Mouse (Mus musculus) lung, embryonic 14.5 days (tissue): Measurements from ENCODE around the gene Col20a1. TPM values are rescaled to one million over a fixed set of nuclear protein-coding genes. Genes with fewer than 3 reads are reported as not detected.

Experiments
- ATAC-seq: fragments of 200-750 bp; cut with Nextera tagmentation; 2 replicates; pipeline ENCODE4 v1.8.0; 2017; ENCODE audit warnings: mild to moderate bottlenecking, moderate TSS enrichment, moderate library complexity; ENCODE audit not compliant: insufficient read depth
- DNase-seq: peaks from one replicate; pipeline ENCODE4 v3.0.0-alpha.2; 2015
- H3K27ac ChIP-seq: fragments of 300-500 bp; sonication (generic); 2 replicates; pipeline ENCODE4 v1.5.1; 2014; ENCODE audit warnings: low read depth, mild to moderate bottlenecking, moderate library complexity
- H3K27me3 ChIP-seq: fragments of 300-500 bp; sonication (generic); 2 replicates; pipeline ENCODE4 v1.6.1; 2014; ENCODE audit warnings: low read length, control low read depth; ENCODE audit not compliant: insufficient read depth
- H3K36me3 ChIP-seq: fragments of 300-500 bp; sonication (generic); 2 replicates; pipeline ENCODE4 v1.6.1; 2014; ENCODE audit warnings: control low read depth; ENCODE audit not compliant: insufficient read depth
- H3K4me1 ChIP-seq: fragments of 300-500 bp; sonication (generic); 2 replicates; pipeline ENCODE4 v1.6.1; 2014; ENCODE audit warnings: antibody characterized with exemption, control low read depth; ENCODE audit not compliant: insufficient read depth
- H3K4me2 ChIP-seq: fragments of 300-500 bp; sonication (generic); 2 replicates; pipeline ENCODE4 v1.6.1; 2014; ENCODE audit warnings: mild to moderate bottlenecking
- H3K4me3 ChIP-seq: fragments of 300-500 bp; sonication (generic); 2 replicates; pipeline ENCODE4 v1.5.1; 2014; ENCODE audit warnings: low read depth, low read length
- H3K9ac ChIP-seq: fragments of 300-500 bp; sonication (generic); 2 replicates; pipeline ENCODE4 v1.6.1; 2014
- H3K9me3 ChIP-seq: fragments of 300-500 bp; sonication (generic); 2 replicates; pipeline ENCODE4 v1.6.1; 2016; ENCODE audit warnings: low read depth, low read length, control low read depth
- CTCF ChIP-seq: IDR thresholded peaks from 2 replicates; pipeline ENCODE4 v1.5.1; 2016; ENCODE audit warnings: antibody characterized with exemption, low read depth
- WGBS: fragments of 180-500 bp; shearing (Covaris S2); extraction: QIAGEN DNeasy Blood & Tissue Kit; methylation state at CpG from one replicate; pipeline ENCODE4 v1.1.7; 2014; 5-methylcytosine and 5-hydroxymethylcytosine counted together
- polyA plus RNA-seq: library from polyadenylated mRNA; unstranded; fragments of >200 nt; fragmentation: Nextera tagmentation; extraction: Ambion mirVana; gene quantifications from 2 replicates; pipeline ENCODE4 v1.2.1, GENCODE M21; 2014

The Col20a1 gene
- polyA plus RNA-seq, 1 experiment from 2014 or later, result 0.17 TPM

DNA sequence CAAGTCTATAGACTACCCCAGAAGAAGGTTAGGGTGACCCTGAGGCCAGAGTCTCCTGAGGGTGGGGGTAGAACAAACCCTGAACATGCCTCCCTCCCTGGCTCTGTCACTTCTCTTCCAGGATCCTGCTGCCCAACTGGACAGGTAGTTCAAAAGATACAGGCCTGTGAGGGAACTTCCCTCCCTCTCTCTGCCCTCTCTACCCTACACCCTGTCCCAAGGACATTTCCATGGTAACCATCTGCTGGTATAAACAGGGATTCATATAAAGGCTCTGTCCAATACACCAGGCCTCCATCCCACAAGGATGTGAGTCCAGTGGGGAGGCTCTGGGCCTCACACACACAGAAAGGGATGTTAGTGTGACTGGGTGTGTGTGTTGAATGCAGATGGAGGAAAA is 56.0 kb downstream of the Col20a1 start:
- Histone ChIP-seq H3K9ac (no peak overlapping the region), H3K9me3 (no peaks in the 10 kb centered on the region), H3K27me3 (peaks cover 36% of the 10 kb centered on the region), H3K4me3 (no peak overlapping the region), H3K36me3 (no peaks in the 10 kb centered on the region), H3K4me1 (no peaks in the 10 kb centered on the region), H3K4me2 (no peak overlapping the region), H3K27ac (no peak overlapping the region)
- ATAC-seq, result no peak
- no peak for TF ChIP-seq CTCF
- DNase-seq, result no peak

DNA sequence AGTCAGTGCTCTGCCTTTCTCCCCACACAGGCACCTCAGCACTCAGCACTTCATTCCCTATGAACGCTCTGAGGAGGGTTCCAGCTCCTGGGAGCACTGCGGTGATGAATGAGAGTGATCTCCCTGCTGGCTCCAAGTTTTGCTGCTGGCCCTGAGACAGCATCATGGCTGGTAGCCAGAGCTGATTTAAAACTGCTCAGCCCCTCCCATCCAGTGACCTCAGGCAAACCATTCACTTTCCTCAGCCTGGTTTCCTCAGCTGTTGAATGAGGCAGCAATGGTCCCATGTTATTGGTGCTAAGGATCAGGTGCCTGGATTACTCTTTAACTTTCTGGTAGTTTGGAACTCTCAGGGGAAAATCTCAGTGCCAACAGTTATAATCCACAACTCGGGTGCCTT is 57.1 kb downstream of the Col20a1 start, which contains the start of gene Chrna4:
TSS of gene Chrna4 (minus strand) at position 110 of the 400 bp plus-strand sequence.
- Histone ChIP-seq H3K4me1 (no peaks in the 10 kb centered on the region), H3K27ac (no peak within 1 kb of the TSS), H3K4me3 (no peak within 1 kb of the TSS), H3K9me3 (no peaks in the 10 kb centered on the region), H3K27me3 (peaks cover 25% of the 10 kb centered on the region), H3K4me2 (no peak within 1 kb of the TSS), H3K9ac (no peak within 1 kb of the TSS), H3K36me3 (no peaks in the 10 kb centered on the region)
- DNase-seq, result peak; percentile 79
- WGBS, result 38% methylated on average over 3 of the region's 3 CpGs
- TF ChIP-seq CTCF, result no peak
- ATAC-seq, result no peak; the same call in 1 of the 2 replicates

DNA sequence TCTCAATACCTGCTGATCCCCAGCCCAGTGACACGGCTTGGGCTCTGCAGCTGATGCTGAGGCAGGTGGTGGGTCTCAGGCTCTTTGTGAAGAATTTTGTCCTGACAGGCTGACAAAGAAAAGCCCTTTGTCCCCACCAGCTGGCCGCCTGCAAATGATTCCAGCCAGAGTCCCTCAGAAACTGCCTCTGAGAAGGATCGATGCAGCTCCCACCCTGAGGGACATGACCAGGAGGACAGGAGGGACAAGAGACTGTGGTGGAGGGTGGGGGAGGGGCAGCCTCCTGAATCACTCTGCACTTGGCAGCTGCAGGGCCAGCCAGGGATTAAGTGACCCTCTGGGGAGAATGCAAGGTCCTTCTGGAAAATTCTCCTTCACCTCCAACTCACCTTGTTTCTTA is 57.7 kb downstream of the Col20a1 start:
- Histone ChIP-seq H3K27ac (no peak overlapping the region), H3K4me2 (no peak overlapping the region), H3K4me1 (no peaks in the 10 kb centered on the region), H3K4me3 (no peak overlapping the region), H3K27me3 (peaks cover 20% of the 10 kb centered on the region), H3K9me3 (no peaks in the 10 kb centered on the region), H3K9ac (no peak overlapping the region), H3K36me3 (no peaks in the 10 kb centered on the region)
- WGBS, result 21% methylated on average over 3 of the region's 3 CpGs
- TF ChIP-seq CTCF, result no peak
- ATAC-seq, result no peak
- DNase-seq, result no peak

DNA sequence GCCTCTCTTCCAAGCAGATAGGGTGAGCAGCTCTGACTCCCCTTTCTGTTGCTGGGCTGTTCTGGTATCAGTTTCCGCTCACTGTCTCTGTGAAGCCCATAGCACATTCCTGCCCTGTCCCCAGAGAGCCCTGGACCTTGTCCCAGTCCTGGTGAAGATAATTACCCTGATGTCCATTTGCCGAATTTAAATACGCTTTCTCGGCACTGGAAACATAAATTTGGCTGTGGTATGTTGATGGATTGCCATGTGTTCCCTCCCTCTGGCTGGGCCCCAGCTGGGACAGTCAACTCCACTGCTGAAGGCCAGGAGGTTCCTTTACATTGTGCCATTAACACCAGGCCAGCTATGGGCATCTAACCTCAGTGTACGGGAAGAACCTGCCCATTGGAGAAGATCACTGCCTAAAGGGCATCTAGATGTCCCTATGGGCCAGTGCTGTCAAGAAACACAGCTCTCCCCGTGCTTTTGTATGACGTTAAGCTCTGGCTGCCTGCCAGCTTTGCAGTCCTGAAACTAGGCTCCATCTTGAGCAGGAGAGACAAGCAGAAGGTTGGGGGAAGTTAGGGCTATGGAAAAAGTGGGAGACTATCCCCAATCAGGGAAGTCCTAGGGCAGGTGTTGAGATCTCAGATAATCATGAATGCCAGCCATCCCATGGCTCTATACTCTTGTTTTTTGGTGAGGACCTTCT is 62.1 kb downstream of the Col20a1 start:
- WGBS, result 45% methylated on average over 7 of the region's 7 CpGs
- H3K4me2 ChIP-seq, result no peak overlapping the region
- no peak overlapping the region for H3K4me3 ChIP-seq
- H3K27me3 ChIP-seq, result 0 out of 2 replicates have a peak, but pooled peaks cover 5% of the 10 kb centered on the region
- H3K4me1 ChIP-seq, result no peaks in the 10 kb centered on the region
- no peak for TF ChIP-seq CTCF
- H3K9ac ChIP-seq, result no peak overlapping the region
- ATAC-seq, result peak; percentile 31; the same call in 1 of the 2 replicates
- no peaks in the 10 kb centered on the region for H3K36me3 ChIP-seq
- H3K9me3 ChIP-seq, result no peaks in the 10 kb centered on the region
- peak; percentile 44 for DNase-seq
- H3K27ac ChIP-seq, result no peak overlapping the region

DNA sequence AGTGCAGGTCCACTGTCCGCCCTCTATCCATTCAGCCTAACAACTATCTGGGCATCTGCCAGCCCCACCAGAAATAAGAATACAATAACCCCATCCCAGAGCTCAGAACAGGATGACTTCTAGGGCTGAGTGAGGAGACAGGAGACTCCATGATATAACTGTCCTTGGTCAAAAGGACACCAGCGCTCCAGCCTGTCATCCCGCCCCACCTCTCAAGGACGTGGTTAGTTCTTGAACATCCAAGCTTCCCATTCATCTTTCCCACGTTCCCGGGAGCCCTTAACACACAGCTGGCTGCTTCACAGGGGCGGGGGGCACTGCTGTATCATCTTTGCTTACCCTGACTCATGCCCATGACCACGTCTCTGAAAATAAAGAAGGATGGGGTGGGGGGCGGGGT is 62.7 kb downstream of the Col20a1 start:
- H3K4me1 ChIP-seq, result no peaks in the 10 kb centered on the region
- H3K4me3 ChIP-seq, result no peak overlapping the region
- ATAC-seq (no peak), DNase-seq (no peak)
- no peak for TF ChIP-seq CTCF
- H3K27me3 ChIP-seq, result 0 out of 2 replicates have a peak, but pooled peaks cover 5% of the 10 kb centered on the region
- H3K4me2 ChIP-seq, result no peak overlapping the region
- H3K9ac ChIP-seq, result no peak overlapping the region
- H3K27ac ChIP-seq, result no peak overlapping the region
- H3K36me3 ChIP-seq, result no peaks in the 10 kb centered on the region
- WGBS, result 72% methylated on average over 9 of the region's 9 CpGs
- no peaks in the 10 kb centered on the region for H3K9me3 ChIP-seq

DNA sequence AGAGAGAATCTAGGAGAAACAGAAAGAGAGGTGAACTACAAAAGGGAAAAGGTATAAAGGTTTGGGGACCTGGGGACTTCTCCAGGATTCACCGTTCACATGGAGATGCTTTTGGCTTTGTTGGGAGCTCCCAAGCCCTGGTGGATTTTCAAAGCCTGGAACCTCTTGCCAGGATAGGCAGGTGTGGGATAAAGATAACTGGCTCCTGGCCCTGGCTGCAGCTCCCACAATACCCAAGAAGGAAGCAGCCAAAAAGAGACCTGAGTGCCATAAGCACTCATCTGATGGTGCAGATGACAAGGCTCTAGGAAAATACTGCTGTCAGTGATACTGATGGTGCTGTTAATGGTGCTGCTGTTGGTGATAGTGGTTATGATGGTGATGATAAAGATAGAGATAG is 65.8 kb downstream of the Col20a1 start:
- no peak overlapping the region for H3K27ac ChIP-seq
- no peak for DNase-seq
- no peaks in the 10 kb centered on the region for H3K9me3 ChIP-seq
- TF ChIP-seq CTCF, result no peak
- ATAC-seq, result no peak
- H3K27me3 ChIP-seq, result peaks cover 5% of the 10 kb centered on the region; the same call in 1 of the 2 replicates
- H3K9ac ChIP-seq, result no peak overlapping the region
- H3K4me1 ChIP-seq, result no peaks in the 10 kb centered on the region
- no peak overlapping the region for H3K4me3 ChIP-seq
- no peak overlapping the region for H3K4me2 ChIP-seq
- WGBS, result 84% methylated on average over 1 of the region's 1 CpGs
- H3K36me3 ChIP-seq, result no peaks in the 10 kb centered on the region

DNA sequence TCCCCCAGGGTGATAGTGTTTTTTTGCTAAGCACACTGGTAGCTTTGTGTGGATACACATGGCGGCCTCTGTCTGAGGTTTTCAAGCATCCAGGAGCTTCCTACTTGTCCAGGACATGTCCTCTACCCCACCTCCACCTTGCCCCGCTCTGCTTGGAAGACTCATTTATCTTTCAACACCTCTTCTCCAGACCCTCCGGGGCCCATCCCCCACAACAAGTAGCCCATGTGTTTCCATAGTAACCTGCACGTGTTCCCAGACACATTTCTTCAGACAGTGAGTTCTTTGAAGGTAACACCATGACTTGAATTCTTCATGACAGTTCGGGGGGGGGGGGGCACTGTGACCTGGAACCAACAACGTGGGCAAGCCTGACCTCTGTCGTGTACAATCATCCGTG is 71.0 kb downstream of the Col20a1 start:
- TF ChIP-seq CTCF, result no peak
- H3K27ac ChIP-seq, result no peak overlapping the region
- H3K9me3 ChIP-seq, result no peaks in the 10 kb centered on the region
- no peaks in the 10 kb centered on the region; the same call in 1 of the 2 replicates for H3K27me3 ChIP-seq
- no peak overlapping the region for H3K4me3 ChIP-seq
- H3K9ac ChIP-seq, result no peak overlapping the region
- ATAC-seq (no peak), DNase-seq (no peak)
- H3K4me1 ChIP-seq, result no peaks in the 10 kb centered on the region
- H3K4me2 ChIP-seq, result no peak overlapping the region
- no peaks in the 10 kb centered on the region for H3K36me3 ChIP-seq
- WGBS, result 10% methylated on average over 8 of the region's 8 CpGs
